Mouse (Mus musculus) bone marrow, adult 2 months (tissue): Measurements from ENCODE around the gene Pla2g5. TPM values are rescaled to one million over a fixed set of nuclear protein-coding genes. Genes with fewer than 3 reads are reported as not detected.

Experiments used
- H3K27ac ChIP-seq: fragments of 200-500 bp; 2 replicates; pipeline ENCODE4 v1.5.1; 2012; ENCODE audit warnings: low read depth, mild to moderate bottlenecking, control low read depth, inconsistent platforms, low read length; ENCODE audit not compliant: control insufficient read depth, poor library complexity, insufficient read depth
- H3K4me1 ChIP-seq: fragments of 200-500 bp; 2 replicates; pipeline ENCODE4 v1.6.1; 2011; ENCODE audit warnings: low read length; ENCODE audit not compliant: control insufficient read depth, insufficient read depth
- H3K4me3 ChIP-seq: fragments of 200-500 bp; replicated peaks from 2 replicates; pipeline ENCODE3; 2011; ENCODE audit warnings: mild to moderate bottlenecking, low read depth, low read length, control low read depth; ENCODE audit not compliant: control insufficient read depth
- CTCF ChIP-seq: fragments of 200-500 bp; IDR thresholded peaks from 2 replicates; pipeline ENCODE4 v1.5.1; 2011; ENCODE audit warnings: low read length, control low read depth; ENCODE audit not compliant: control insufficient read depth, insufficient read depth
- POLR2A ChIP-seq: fragments of 200-500 bp; IDR thresholded peaks from 2 replicates; pipeline ENCODE4 v1.6.1; 2011; ENCODE audit warnings: low read depth, mild to moderate bottlenecking, control low read depth, low read length, borderline replicate concordance; ENCODE audit not compliant: control insufficient read depth
- WGBS: fragments of 180-500 bp; shearing (Covaris S2); methylation state at CpG from one replicate; pipeline ENCODE4 v1.1.7; 2018; 5-methylcytosine and 5-hydroxymethylcytosine counted together
- polyA plus RNA-seq: library from polyadenylated mRNA; stranded (reverse); fragments of >200 nt; gene quantifications from 2 replicates; pipeline ENCODE4 v1.2.4, GENCODE M21; 2011; ENCODE audit warnings: low replicate concordance; ENCODE audit not compliant: missing spikeins, insufficient read depth, insufficient read length

The Pla2g5 gene
- polyA plus RNA-seq, 1 experiment, result not detected

- TF ChIP-seq POLR2A (no peak), CTCF (no peak)
- no peaks in the 10 kb centered on the region for H3K4me1 ChIP-seq
- WGBS, result 35% methylated on average over 4 of the region's 4 CpGs
- H3K4me3 ChIP-seq, result no peak overlapping the region
- no peak overlapping the region for H3K27ac ChIP-seq
Observed at GRCm38 (mm10) chr4:138785721-138786120, 77.6 kb downstream of the Pla2g5 start.

GRCm38 (mm10) chr4:138782098-138782497 is 81.2 kb downstream of the Pla2g5 start:
- 69% methylated on average over 6 of the region's 6 CpGs for WGBS
- no peak overlapping the region for H3K4me3 ChIP-seq
- no peak overlapping the region for H3K27ac ChIP-seq
- TF ChIP-seq CTCF, result no peak
- TF ChIP-seq POLR2A, result no peak
- no peaks in the 10 kb centered on the region for H3K4me1 ChIP-seq

- WGBS, result 73% methylated on average over 5 of the region's 5 CpGs
- Histone ChIP-seq H3K4me1 (no peaks in the 10 kb centered on the region), H3K27ac (no peak overlapping the region), H3K4me3 (no peak overlapping the region)
- TF ChIP-seq CTCF (no peak), POLR2A (no peak)
Observed at GRCm38 (mm10) chr4:138780300-138780699, 83.0 kb downstream of the Pla2g5 start.

DNA sequence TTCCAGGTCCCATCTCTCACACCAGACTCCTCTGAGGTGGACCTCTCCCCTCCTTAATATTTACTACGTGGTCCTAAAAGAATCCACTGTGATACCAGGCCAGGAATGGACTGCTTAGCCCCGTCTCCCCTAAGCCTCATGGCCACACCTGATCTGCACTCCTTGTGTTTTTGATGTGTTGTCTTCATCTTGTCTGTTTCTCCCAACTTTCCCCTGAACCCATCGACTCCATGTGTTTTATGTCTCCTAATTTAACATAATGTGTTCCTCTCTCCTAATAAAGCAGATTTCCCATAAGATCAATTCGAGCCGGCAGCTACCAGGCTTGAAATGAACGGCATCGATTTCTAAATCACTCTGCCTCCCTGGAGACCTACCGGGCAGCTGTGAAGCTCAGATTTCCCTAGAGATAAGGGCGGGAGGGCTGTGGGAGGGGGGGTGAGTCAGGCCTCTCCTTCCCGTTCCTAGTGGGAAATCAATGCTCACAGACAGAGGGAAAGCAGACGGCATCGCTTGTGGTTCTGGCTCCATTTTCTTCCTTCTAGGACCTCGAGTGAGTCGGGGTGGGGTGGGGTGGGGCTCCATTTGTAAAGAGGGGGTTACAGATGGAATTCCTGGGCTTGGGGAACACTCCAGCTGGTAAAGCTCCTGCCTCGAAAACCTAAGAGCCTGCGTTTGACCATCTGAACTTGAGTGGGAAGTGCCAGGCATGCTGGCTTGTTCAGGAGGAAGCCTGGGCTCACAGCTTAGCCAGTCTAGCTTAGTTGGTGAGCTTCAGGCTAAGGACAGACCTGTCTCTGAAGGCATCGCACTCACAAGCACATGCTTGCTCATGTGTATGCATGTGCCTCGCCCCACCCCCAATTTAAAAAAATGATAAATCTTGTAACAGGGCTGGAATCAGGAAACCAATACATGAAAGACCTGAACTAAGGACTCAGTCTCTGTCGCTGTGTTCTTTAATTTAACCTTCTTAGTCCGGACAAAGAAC is 85.6 kb downstream of the Pla2g5 start:
- Histone ChIP-seq H3K4me1 (no peaks in the 10 kb centered on the region), H3K27ac (no peak overlapping the region), H3K4me3 (no peak overlapping the region)
- WGBS, result 37% methylated on average over 20 of the region's 20 CpGs
- no peak for TF ChIP-seq CTCF
- no peak for TF ChIP-seq POLR2A

- Histone ChIP-seq H3K4me1 (no peaks in the 10 kb centered on the region), H3K4me3 (no peak within 1 kb of the TSS), H3K27ac (no peak within 1 kb of the TSS)
- WGBS, result 38% methylated on average over 6 of the region's 6 CpGs
- no peak for TF ChIP-seq POLR2A
- no peak for TF ChIP-seq CTCF
Observed at GRCm38 (mm10) chr4:138775435-138775834, 87.8 kb downstream of the Pla2g5 start, which contains the start of gene Pla2g2d. Gene Pla2g2d, plus strand, starts transcription at chr4:138775735.

- Histone ChIP-seq H3K4me3 (no peak overlapping the region), H3K4me1 (no peaks in the 10 kb centered on the region), H3K27ac (no peak overlapping the region)
- 67% methylated on average over 5 of the region's 5 CpGs for WGBS
- TF ChIP-seq POLR2A, result no peak
- TF ChIP-seq CTCF, result no peak
Observed at GRCm38 (mm10) chr4:138772386-138772785, 90.9 kb downstream of the Pla2g5 start.

GRCm38 (mm10) chr4:138771970-138772369 is 91.3 kb downstream of the Pla2g5 start:
- WGBS, result 83% methylated on average over 10 of the region's 10 CpGs
- no peak overlapping the region for H3K4me3 ChIP-seq
- H3K27ac ChIP-seq, result no peak overlapping the region
- TF ChIP-seq CTCF (no peak), POLR2A (no peak)
- no peaks in the 10 kb centered on the region for H3K4me1 ChIP-seq

GRCm38 (mm10) chr4:138762266-138762665 is 101.0 kb downstream of the Pla2g5 start:
- WGBS, result 57% methylated on average over 9 of the region's 9 CpGs
- TF ChIP-seq POLR2A, result no peak
- TF ChIP-seq CTCF, result no peak
- no peak overlapping the region for H3K27ac ChIP-seq
- no peaks in the 10 kb centered on the region for H3K4me1 ChIP-seq
- no peak overlapping the region for H3K4me3 ChIP-seq

DNA sequence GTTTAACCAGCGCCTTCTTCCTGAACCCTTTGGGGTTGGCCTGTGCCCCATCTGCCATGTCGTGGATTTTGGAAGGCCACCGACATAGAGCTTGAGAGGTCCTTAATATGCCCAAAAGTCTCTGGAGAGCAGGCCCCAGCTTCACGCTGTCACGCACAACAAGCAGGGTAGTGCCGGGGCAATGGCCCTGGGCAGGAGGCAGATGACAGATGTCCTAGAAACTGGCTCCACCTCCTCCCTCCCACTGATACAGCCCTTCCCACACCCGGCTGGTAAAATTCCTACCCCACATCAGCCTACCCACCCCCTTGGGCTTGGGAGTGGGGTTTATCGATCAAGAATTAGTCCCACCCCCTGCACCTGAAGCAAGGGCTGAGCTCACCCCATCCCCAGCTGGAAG is 105.9 kb downstream of the Pla2g5 start, which contains the start of gene Pla2g2f:
Gene Pla2g2f, minus strand, starts transcription at position 211 of the 400 bp plus-strand sequence.
- no peaks in the 10 kb centered on the region for H3K4me1 ChIP-seq
- TF ChIP-seq POLR2A (no peak), CTCF (no peak)
- no peak within 1 kb of the TSS for H3K4me3 ChIP-seq
- 82% methylated on average over 8 of the region's 8 CpGs for WGBS
- no peak within 1 kb of the TSS for H3K27ac ChIP-seq
